Mouse (Mus musculus) heart, postnatal 14 days (tissue): ENCODE measurements at regions not wholly inside any gene's neighbourhood (a gene's known extent, or its start where the extent isn't known, plus 50 kb on each side); places are given as distances from the start of the nearest gene placed in this dataset.

ENCODE experiments used
- DNase-seq, 2 experiments: peaks; one replicate each; pipeline ENCODE4 v3.0.0; 2021 to 2022
- intact Hi-C: fragments of 180-260 bp; cut with DNase I; formaldehyde crosslinking; loops from one replicate; pipeline ENCODE4 v1.15.1; 2025

DNA sequence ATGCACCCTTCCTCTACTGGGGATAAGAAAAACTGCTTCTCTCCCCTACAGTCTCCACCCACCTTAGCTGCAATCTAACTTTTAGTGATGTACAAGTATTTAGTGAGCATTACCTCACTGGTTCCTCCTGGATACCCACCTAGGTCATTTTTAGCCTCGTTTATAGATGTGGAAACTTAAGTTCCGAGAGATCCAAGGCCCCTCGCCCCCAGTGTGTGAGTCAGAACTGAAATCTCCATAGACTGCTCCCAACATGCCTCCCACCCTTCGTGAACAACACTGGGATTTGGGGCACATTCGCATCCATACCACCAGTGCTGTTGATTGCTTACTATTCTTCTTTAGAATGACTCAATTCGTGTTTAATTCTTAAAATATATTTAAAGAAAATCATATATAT lies 52.2 kb upstream of the Cdh5 start:
- DNase-seq, result no peak
- intact Hi-C loops, result no loop called here

DNA sequence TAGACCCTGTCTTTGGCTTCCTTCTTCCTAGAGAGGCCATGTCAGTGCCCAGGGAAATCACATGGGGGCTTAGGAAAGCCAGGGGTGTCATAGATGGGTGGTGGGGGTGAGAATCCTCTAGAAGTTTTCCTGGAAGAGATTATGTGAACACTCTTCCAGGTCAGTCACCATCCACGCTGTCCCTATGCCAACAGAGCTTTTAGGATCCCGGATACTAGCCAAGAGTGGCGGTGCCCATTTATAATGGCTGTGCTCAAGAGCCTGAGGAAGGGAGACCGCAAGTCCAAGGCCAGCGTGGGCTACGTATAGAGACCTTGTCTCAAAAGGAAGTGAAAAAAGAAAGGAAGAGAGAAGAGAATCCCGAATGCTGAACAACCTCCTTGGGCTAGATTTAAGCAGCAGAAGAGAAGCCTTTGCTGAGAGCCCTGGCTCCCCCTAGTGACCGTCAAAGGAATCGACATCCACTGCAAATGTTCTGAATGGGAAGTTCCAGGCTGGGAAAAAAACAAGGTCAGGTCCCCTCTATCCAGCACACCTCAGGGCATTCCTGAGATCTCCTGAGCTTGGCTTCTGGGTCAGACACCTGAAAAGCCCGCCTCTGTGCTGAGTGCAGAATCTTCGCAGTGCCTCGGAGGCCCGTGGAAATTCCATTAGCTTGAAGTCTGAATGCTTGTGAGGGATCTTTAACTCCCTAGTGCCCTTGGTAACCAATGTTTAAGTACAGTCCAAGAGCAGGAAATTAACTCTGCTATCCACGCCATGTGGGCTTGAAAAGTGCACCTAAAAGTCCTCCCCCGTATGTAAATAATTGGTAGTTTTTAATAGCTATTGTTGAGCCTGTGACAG lies 50.5 kb upstream of the Cdh5 start:
- intact Hi-C loops, result loop anchor here (1.0 kb wide), 1 partner anchor 19 kb away; no protein-coding TSS in a partner anchor
- DNase-seq, result peak; percentile 70 to 72

DNA sequence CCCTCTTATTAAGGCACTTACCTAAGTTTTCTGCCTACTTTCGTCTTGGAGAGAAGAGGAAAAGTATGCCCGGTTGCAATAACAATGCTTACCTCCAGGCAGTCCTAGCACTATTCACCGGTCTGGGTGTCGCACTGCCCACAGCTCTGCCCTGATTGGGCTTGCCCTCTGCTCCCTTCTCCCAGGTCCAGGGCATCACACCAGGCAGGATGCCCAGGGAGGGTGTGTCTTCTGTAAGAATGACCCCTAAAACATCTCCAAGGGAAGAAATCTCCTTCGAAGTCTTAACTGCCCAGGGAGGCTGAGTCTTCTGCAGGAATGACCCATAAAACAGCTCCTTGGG lies 49.9 kb upstream of the Cdh5 start:
- no peak for DNase-seq
- intact Hi-C loops, result no loop called here
